Mouse (Mus musculus): ENCODE results near the gene Ranbp3. TPM values are rescaled to one million over a fixed set of nuclear protein-coding genes. Genes with fewer than 3 reads are reported as not detected.
"Not testable (repeated sequence)": the region's sequence is repeated elsewhere in the genome, so short reads cannot be mapped to it uniquely, and the experiment has no call there.

Ranbp3 gene
- total RNA-seq (2014; fragmentation: Nextera tagmentation) (39.4 and 54.7 TPM in 2 replicates), total RNA-seq (2017) (70.5 and 83.3 TPM in 2 replicates), polyA plus RNA-seq (2012) (142 and 143 TPM in 2 replicates)

DNA sequence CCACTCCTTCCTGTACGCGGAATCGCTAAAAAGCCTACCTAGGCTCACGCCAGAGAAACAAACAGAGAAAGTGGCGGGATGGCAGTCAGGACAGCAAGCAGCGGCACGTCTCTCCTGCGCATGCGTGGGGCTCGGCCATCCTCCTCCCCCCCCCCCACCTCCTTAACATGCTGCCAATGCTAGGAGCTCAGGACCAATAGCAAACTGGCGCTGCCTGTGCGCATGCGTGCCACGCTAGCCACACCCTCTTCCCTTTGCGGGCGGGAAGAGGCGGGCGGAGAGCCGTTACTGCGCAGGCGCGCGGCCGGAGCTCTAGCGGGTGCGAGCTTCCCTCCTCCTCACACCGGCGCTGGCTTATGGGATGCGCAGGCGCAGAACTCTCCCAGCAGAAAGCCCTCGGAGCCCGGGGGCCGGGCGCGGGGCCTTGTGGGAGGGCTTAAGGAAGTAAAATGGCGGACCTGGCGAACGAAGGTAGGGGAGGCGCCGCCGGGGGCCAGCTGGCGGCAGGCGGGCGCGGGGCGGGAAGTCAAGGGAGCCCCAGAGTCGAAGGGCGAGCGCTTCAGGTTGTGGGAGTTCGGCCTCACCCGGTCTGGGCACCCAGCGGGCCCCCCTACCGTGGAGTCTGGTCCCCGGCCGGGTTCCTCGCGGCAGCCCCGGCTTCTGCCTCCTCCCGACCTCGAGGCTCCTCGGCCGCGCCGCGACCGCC, at the start of gene Ranbp3:
Gene Ranbp3, plus strand, starts transcription at position 354 of the 706 bp plus-strand sequence.
- H3K36me3 ChIP-seq (replicated peaks) = peaks cover 36% of the 10 kb centered on the region
- peaks cover 7% of the 10 kb centered on the region for H3K27me3 ChIP-seq (ENCODE audit: insufficient read depth, low read length)
- H3K9me3 ChIP-seq (replicated peaks) = no peaks in the 10 kb centered on the region
- peak within 1 kb of the TSS; percentile 94 for H3K4me3 ChIP-seq (ENCODE audit: low read depth, low read length)
- DNase-seq (ENCODE audit: low spot score) (peak; percentile 98), ATAC-seq (ENCODE audit: extremely low read depth, insufficient number of reproducible peaks, low FRiP score, poor library complexity, severe bottlenecking) (peak; percentile 85)
- TF ChIP-seq CTCF (IDR thresholded peaks at IDR 0.05; ENCODE audit: low read depth, low read length) = no peak
- no peak for TF ChIP-seq TAL1 (conservative IDR thresholded peaks at IDR 0.05; ENCODE audit: low read depth, low read length)
- no peak for TF ChIP-seq GATA1 (IDR thresholded peaks at IDR 0.05; ENCODE audit: borderline replicate concordance, low read length)
- H3K4me1 ChIP-seq (ENCODE audit: insufficient read depth, low read depth, low read length) = peaks cover 72% of the 10 kb centered on the region

DNA sequence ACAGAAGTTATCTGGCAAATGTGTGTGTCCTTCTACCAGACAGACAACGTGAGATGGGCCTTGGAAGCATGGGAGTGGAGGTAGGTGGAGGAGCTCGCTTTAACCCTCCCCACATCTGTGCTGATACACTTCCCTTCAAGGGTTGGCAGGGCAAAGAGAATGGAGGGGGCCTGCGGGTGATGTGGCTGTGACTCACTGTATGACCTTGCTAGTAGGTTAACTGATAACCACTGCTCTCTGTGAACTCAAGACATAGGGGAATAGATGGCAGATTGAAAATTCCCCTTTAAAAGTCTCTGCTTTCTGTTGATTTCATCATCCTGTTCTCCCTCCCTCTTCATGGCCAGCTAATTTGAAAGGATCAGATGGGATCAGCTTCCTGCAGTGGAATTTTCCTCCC, 47.6 kb upstream of the Ranbp3 start:
- Histone ChIP-seq H3K4me3 (ENCODE audit: low read depth, low read length) (peak overlapping the region; percentile 94), H3K4me1 (ENCODE audit: insufficient read depth, low read depth, low read length) (peaks cover 53% of the 10 kb centered on the region), H3K9me3 (replicated peaks) (no peaks in the 10 kb centered on the region), H3K36me3 (replicated peaks) (peaks cover 49% of the 10 kb centered on the region), H3K27me3 (ENCODE audit: insufficient read depth, low read length) (no peaks in the 10 kb centered on the region; the same call in 1 of the 2 replicates)
- TF ChIP-seq POLR2AphosphoS5 (IDR thresholded peaks at IDR 0.05; ENCODE audit: insufficient replicate concordance, low read depth, low read length) (no peak), GATA2 (IDR thresholded peaks at IDR 0.05; ENCODE audit: borderline replicate concordance, low read depth, low read length) (no peak), CTCF (IDR thresholded peaks at IDR 0.05; ENCODE audit: low read depth, low read length) (no peak), TAL1 (conservative IDR thresholded peaks at IDR 0.05; ENCODE audit: low read depth, low read length) (no peak), GATA1 (IDR thresholded peaks at IDR 0.05; ENCODE audit: borderline replicate concordance, low read length) (no peak)
- ATAC-seq (ENCODE audit: extremely low read depth, insufficient number of reproducible peaks, low FRiP score, poor library complexity, severe bottlenecking) (peak; percentile 23; the same call in 1 of the 2 replicates), DNase-seq (ENCODE audit: low spot score) (no peak)

DNA sequence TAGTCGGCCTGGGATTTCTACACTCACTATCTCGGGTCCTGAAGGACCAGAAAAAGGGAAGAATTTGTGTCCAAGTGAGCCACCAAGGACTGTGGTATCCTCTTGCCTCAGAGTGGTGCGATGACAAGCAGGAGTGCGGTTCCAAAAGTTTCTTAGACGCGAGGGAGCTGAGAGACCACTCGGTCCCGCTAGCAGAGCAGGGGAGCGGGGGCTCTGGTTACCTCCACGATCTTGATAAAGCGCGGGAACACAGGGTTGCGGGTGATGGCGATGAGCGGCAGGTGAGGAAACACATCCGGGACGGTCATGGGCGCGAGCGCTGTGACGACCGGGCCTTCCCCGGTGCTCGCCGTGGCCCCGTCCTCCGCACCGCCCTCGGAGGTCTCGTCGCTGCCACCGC, 46.8 kb upstream of the Ranbp3 start:
- Histone ChIP-seq H3K4me1 (ENCODE audit: insufficient read depth, low read depth, low read length) (peaks cover 50% of the 10 kb centered on the region), H3K27me3 (ENCODE audit: insufficient read depth, low read length) (peaks cover 4% of the 10 kb centered on the region; the same call in 1 of the 2 replicates), H3K9me3 (replicated peaks) (peaks cover 2% of the 10 kb centered on the region; the same call in 1 of the 2 replicates), H3K36me3 (replicated peaks) (peaks cover 42% of the 10 kb centered on the region), H3K4me3 (ENCODE audit: low read depth, low read length) (peak overlapping the region; percentile 94)
- ATAC-seq (ENCODE audit: extremely low read depth, insufficient number of reproducible peaks, low FRiP score, poor library complexity, severe bottlenecking) (no peak), DNase-seq (ENCODE audit: low spot score) (peak; percentile 16)
- TF ChIP-seq CTCF (IDR thresholded peaks at IDR 0.05; ENCODE audit: low read depth, low read length) = no peak
- TF ChIP-seq GATA2 (IDR thresholded peaks at IDR 0.05; ENCODE audit: borderline replicate concordance, low read depth, low read length) = no peak
- no peak for TF ChIP-seq POLR2AphosphoS5 (IDR thresholded peaks at IDR 0.05; ENCODE audit: insufficient replicate concordance, low read depth, low read length)
- TF ChIP-seq GATA1 (IDR thresholded peaks at IDR 0.05; ENCODE audit: borderline replicate concordance, low read length) = no peak
- no peak for TF ChIP-seq TAL1 (conservative IDR thresholded peaks at IDR 0.05; ENCODE audit: low read depth, low read length)

DNA sequence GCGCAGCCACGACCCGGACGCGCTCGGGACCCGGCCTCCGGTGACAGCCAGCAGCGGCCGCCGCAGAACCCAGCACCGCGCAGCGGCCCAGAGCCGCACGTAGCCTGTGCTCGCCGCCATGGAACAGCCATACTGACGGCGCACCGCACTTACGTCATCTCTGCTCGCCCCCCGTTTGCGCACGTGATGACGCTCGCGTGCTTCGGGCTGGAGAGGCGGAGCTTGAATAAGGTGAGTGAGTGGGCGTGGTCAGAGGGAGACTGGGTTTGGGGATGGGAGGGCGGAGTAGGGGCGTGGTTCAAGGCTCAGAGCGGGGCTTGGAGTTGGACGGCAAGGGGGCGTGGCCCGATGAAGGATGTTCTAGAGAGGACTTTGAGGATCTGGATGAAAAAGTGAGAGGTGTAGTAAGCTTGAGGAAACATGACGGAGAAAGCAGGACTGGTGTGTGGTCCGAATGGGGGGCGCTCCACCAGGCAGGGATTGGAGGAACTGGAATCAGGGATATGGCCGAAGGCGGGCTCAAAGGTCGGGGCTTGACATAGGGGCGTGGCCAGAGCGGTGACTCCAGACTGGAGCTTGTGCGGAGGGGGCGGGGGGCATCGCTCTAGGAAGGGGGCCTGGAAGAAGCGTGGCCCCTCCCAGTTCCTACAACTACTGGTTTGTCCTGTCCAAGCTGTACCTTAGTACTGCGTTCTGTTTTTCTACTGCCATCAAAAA, 46.2 kb upstream of the Ranbp3 start, which contains the start of gene Lonp1:
Gene Lonp1, minus strand, starts transcription at position 134 of the 717 bp plus-strand sequence.
- TF ChIP-seq CTCF (IDR thresholded peaks at IDR 0.05; ENCODE audit: low read depth, low read length) = no peak
- no peak for TF ChIP-seq GATA1 (IDR thresholded peaks at IDR 0.05; ENCODE audit: borderline replicate concordance, low read length)
- TF ChIP-seq POLR2AphosphoS5 (IDR thresholded peaks at IDR 0.05; ENCODE audit: insufficient replicate concordance, low read depth, low read length) = no peak
- TF ChIP-seq TAL1 (conservative IDR thresholded peaks at IDR 0.05; ENCODE audit: low read depth, low read length) = no peak
- no peak for TF ChIP-seq GATA2 (IDR thresholded peaks at IDR 0.05; ENCODE audit: borderline replicate concordance, low read depth, low read length)
- peaks cover 2% of the 10 kb centered on the region; the same call in 1 of the 2 replicates for H3K9me3 ChIP-seq (replicated peaks)
- DNase-seq (ENCODE audit: low spot score) (peak; percentile 81), ATAC-seq (ENCODE audit: extremely low read depth, insufficient number of reproducible peaks, low FRiP score, poor library complexity, severe bottlenecking) (peak; percentile 84)
- H3K27me3 ChIP-seq (ENCODE audit: insufficient read depth, low read length) = peaks cover 7% of the 10 kb centered on the region
- H3K36me3 ChIP-seq (replicated peaks) = peaks cover 37% of the 10 kb centered on the region
- H3K4me3 ChIP-seq (ENCODE audit: low read depth, low read length) = peak within 1 kb of the TSS; percentile 94
- H3K4me1 ChIP-seq (ENCODE audit: insufficient read depth, low read depth, low read length) = peaks cover 46% of the 10 kb centered on the region

DNA sequence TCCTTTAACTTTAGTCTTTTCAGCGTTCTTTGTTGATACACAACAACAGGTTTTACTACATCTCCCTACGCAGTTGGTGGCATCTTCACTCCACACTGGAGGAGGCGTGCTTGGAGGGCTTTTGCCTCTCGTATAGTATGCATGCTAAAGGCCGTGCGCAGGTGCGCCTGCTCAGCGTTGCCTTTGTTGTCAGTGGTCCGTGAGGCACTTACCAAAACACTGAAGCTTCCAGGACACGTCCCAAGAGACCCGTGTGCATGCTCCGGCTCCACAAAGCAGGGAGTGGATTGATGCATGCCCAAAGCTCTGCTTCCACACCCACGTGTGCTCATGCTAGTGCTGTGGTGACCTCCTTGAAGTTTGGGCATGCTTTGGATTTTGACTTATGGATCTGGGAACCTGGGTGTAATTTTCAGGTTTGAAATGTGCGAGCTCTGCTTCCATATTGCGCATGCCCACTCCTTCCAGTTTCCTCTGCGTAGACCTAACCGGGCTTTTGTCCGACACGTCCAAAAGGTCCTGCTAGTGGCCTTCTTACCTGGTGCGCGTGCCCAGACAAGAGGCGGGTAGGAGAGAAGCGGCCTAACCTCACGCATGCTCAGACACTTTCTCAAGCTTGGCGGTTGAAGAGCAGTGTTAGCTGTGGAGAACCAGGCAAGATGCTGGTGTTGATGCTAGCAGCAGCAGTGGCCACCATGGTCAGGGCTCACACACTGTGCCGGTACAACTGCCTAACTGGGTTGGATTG, 45.4 kb upstream of the Ranbp3 start, which contains the start of gene Catsperd:
Gene Catsperd, plus strand, starts transcription at position 614 of the 748 bp plus-strand sequence.
- H3K4me3 ChIP-seq (ENCODE audit: low read depth, low read length) = peak within 1 kb of the TSS; percentile 94
- ATAC-seq (ENCODE audit: extremely low read depth, insufficient number of reproducible peaks, low FRiP score, poor library complexity, severe bottlenecking) = no peak
- DNase-seq (ENCODE audit: low spot score) = peak; percentile 28
- peaks cover 45% of the 10 kb centered on the region for H3K4me1 ChIP-seq (ENCODE audit: insufficient read depth, low read depth, low read length)
- peaks cover 2% of the 10 kb centered on the region; the same call in 1 of the 2 replicates for H3K9me3 ChIP-seq (replicated peaks)
- no peak for TF ChIP-seq GATA1 (IDR thresholded peaks at IDR 0.05; ENCODE audit: borderline replicate concordance, low read length)
- no peak for TF ChIP-seq CTCF (IDR thresholded peaks at IDR 0.05; ENCODE audit: low read depth, low read length)
- no peak for TF ChIP-seq GATA2 (IDR thresholded peaks at IDR 0.05; ENCODE audit: borderline replicate concordance, low read depth, low read length)
- TF ChIP-seq TAL1 (conservative IDR thresholded peaks at IDR 0.05; ENCODE audit: low read depth, low read length) = no peak
- TF ChIP-seq POLR2AphosphoS5 (IDR thresholded peaks at IDR 0.05; ENCODE audit: insufficient replicate concordance, low read depth, low read length) = no peak
- H3K36me3 ChIP-seq (replicated peaks) = peaks cover 29% of the 10 kb centered on the region
- peaks cover 12% of the 10 kb centered on the region for H3K27me3 ChIP-seq (ENCODE audit: insufficient read depth, low read length)

DNA sequence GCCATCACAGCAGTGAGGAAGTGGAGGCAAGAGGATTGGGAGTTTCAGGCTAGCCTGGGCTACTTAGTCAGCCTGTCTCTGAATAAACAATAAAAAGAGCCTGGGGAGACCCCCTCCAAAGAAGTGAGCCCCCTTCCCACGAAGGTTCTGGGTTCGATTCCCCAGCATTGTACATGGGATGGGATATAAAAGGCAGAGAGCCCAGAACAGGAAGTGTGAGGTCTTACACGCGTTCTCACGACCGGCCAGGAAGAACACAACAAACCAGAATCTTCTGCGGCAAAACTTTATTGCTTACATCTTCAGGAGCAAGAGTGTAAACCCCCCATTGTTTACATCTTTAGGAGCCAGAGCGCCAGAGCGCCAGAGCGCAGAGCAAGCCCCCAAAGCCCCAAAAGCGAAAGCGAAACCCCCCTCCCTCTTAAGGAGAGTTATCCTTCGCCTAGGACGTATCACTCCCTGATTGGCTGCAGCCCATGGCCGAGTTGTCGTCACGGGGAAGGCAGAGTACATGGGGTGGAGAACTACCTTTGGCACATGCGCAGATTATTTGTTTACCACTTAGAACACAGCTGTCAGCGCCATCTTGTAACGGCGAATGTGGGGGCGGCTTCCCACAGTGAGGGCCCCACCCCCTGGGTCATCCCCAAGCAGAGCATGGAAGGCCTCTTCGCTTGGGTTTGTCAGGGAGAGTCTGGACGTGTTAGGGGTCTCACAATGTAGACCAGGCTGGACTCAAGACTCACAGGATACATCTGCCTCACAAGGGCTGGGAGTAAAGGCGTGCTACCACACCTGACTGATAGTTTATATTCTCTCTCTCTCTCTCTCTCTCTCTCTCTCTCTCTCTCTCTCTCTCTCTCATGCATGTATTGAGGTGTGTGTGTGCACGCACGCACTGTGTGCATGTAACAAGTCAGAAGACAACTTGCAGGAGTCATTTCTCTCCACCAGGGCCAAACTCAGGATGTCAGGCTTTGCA, 43.0 kb upstream of the Ranbp3 start:
- H3K9me3 ChIP-seq (replicated peaks); ATAC-seq (ENCODE audit: extremely low read depth, insufficient number of reproducible peaks, low FRiP score, poor library complexity, severe bottlenecking); H3K36me3 ChIP-seq (replicated peaks); DNase-seq (ENCODE audit: low spot score); H3K4me3 ChIP-seq (ENCODE audit: low read depth, low read length): not testable (repeated sequence)
- H3K27me3 ChIP-seq (ENCODE audit: insufficient read depth, low read length) = peaks cover 34% of the 10 kb centered on the region
- H3K4me1 ChIP-seq (ENCODE audit: insufficient read depth, low read depth, low read length) = peaks cover 26% of the 10 kb centered on the region

Measured in G1E (cell line).